Mouse (Mus musculus): ENCODE data around the gene Elmo1. TPM values are rescaled to one million over a fixed set of nuclear protein-coding genes. Genes with fewer than 3 reads are reported as not detected.

Gene Elmo1
- total RNA-seq (2014; rRNA removed) (4.3 and 6.7 TPM in 2 replicates), polyA plus RNA-seq (2012; rRNA removed) (1.1 and 1.2 TPM in 2 replicates)

- Histone ChIP-seq H3K27ac (replicated peaks; ENCODE audit: insufficient read depth, low read depth, low read length) (peak within 1 kb of the TSS; percentile 28; the same call in 1 of the 2 replicates), H3K27me3 (ENCODE audit: control insufficient read depth, insufficient read depth, low read length) (no peaks in the 10 kb centered on the region), H3K9ac (ENCODE audit: low read depth, low read length) (peak within 1 kb of the TSS; percentile 73), H3K79me2 (ENCODE audit: control insufficient read depth, insufficient read depth, low read length) (no peaks in the 10 kb centered on the region), H3K36me3 (ENCODE audit: control insufficient read depth, insufficient read depth, low read length) (no peaks in the 10 kb centered on the region), H3K4me3 (ENCODE audit: insufficient read depth, low read depth, low read length) (peak within 1 kb of the TSS; percentile 68), H3K4me1 (ENCODE audit: control insufficient read depth, insufficient read depth, low read length) (no peaks in the 10 kb centered on the region)
- 1% methylated on average over 49 of the region's 49 CpGs for WGBS
- DNase-seq (ENCODE audit: extremely low read depth, low read depth, low spot score): peak; percentile 62
- TF ChIP-seq CTCF (IDR thresholded peaks at IDR 0.05; ENCODE audit: low read depth, low read length) (peak; percentile 65), POLR2A (IDR thresholded peaks at IDR 0.05; ENCODE audit: extremely low read depth, insufficient read depth, low read length) (no peak)
Measured at GRCm38 (mm10) chr13:20090133-20090710, at the start of gene Elmo1. TSS of gene Elmo1 (plus strand) at chr13:20090596.

- no peak overlapping the region for H3K27ac ChIP-seq (replicated peaks; ENCODE audit: insufficient read depth, low read depth, low read length)
- H3K9ac ChIP-seq (ENCODE audit: low read depth, low read length): no peak overlapping the region
- no peak for TF ChIP-seq POLR2A (IDR thresholded peaks at IDR 0.05; ENCODE audit: extremely low read depth, insufficient read depth, low read length)
- TF ChIP-seq CTCF (IDR thresholded peaks at IDR 0.05; ENCODE audit: low read depth, low read length): no peak
- WGBS: 71% methylated on average over 2 of the region's 2 CpGs
- no peaks in the 10 kb centered on the region for H3K27me3 ChIP-seq (ENCODE audit: control insufficient read depth, insufficient read depth, low read length)
- no peak overlapping the region for H3K4me3 ChIP-seq (ENCODE audit: insufficient read depth, low read depth, low read length)
- no peaks in the 10 kb centered on the region for H3K4me1 ChIP-seq (ENCODE audit: control insufficient read depth, insufficient read depth, low read length)
- H3K79me2 ChIP-seq (ENCODE audit: control insufficient read depth, insufficient read depth, low read length): no peaks in the 10 kb centered on the region
- no peaks in the 10 kb centered on the region for H3K36me3 ChIP-seq (ENCODE audit: control insufficient read depth, insufficient read depth, low read length)
- DNase-seq (ENCODE audit: extremely low read depth, low read depth, low spot score): no peak
Measured at GRCm38 (mm10) chr13:20041169-20041830, 49.1 kb upstream of the Elmo1 start.

GRCm38 (mm10) chr13:20042856-20043255 lies 47.5 kb upstream of the Elmo1 start:
- no peaks in the 10 kb centered on the region for H3K4me1 ChIP-seq (ENCODE audit: control insufficient read depth, insufficient read depth, low read length)
- H3K4me3 ChIP-seq (ENCODE audit: insufficient read depth, low read depth, low read length): no peak overlapping the region
- TF ChIP-seq CTCF (IDR thresholded peaks at IDR 0.05; ENCODE audit: low read depth, low read length) (no peak), POLR2A (IDR thresholded peaks at IDR 0.05; ENCODE audit: extremely low read depth, insufficient read depth, low read length) (no peak)
- H3K27ac ChIP-seq (replicated peaks; ENCODE audit: insufficient read depth, low read depth, low read length): no peak overlapping the region
- no peak for DNase-seq (ENCODE audit: extremely low read depth, low read depth, low spot score)
- H3K9ac ChIP-seq (ENCODE audit: low read depth, low read length): no peak overlapping the region
- H3K79me2 ChIP-seq (ENCODE audit: control insufficient read depth, insufficient read depth, low read length): no peaks in the 10 kb centered on the region
- H3K27me3 ChIP-seq (ENCODE audit: control insufficient read depth, insufficient read depth, low read length): no peaks in the 10 kb centered on the region
- no peaks in the 10 kb centered on the region for H3K36me3 ChIP-seq (ENCODE audit: control insufficient read depth, insufficient read depth, low read length)
- WGBS: 69% methylated on average over 2 of the region's 2 CpGs

- 88% methylated on average over 2 of the region's 2 CpGs for WGBS
Measured at GRCm38 (mm10) chr13:20045350-20045749, 45.0 kb upstream of the Elmo1 start.

GRCm38 (mm10) chr13:20045836-20046235 lies 44.6 kb upstream of the Elmo1 start:
- H3K36me3 ChIP-seq (ENCODE audit: control insufficient read depth, insufficient read depth, low read length): no peaks in the 10 kb centered on the region
- H3K9ac ChIP-seq (ENCODE audit: low read depth, low read length): no peak overlapping the region
- no peak overlapping the region for H3K27ac ChIP-seq (replicated peaks; ENCODE audit: insufficient read depth, low read depth, low read length)
- no peaks in the 10 kb centered on the region for H3K27me3 ChIP-seq (ENCODE audit: control insufficient read depth, insufficient read depth, low read length)
- 68% methylated on average over 5 of the region's 5 CpGs for WGBS
- no peak for DNase-seq (ENCODE audit: extremely low read depth, low read depth, low spot score)
- TF ChIP-seq POLR2A (IDR thresholded peaks at IDR 0.05; ENCODE audit: extremely low read depth, insufficient read depth, low read length) (no peak), CTCF (IDR thresholded peaks at IDR 0.05; ENCODE audit: low read depth, low read length) (no peak)
- H3K79me2 ChIP-seq (ENCODE audit: control insufficient read depth, insufficient read depth, low read length): no peaks in the 10 kb centered on the region
- H3K4me3 ChIP-seq (ENCODE audit: insufficient read depth, low read depth, low read length): no peak overlapping the region
- no peaks in the 10 kb centered on the region for H3K4me1 ChIP-seq (ENCODE audit: control insufficient read depth, insufficient read depth, low read length)

More at GRCm38 (mm10) chr13:20045350-20045749, 45.0 kb upstream of the Elmo1 start:
- H3K9ac ChIP-seq (ENCODE audit: low read depth, low read length): no peak overlapping the region
- no peaks in the 10 kb centered on the region for H3K4me1 ChIP-seq (ENCODE audit: control insufficient read depth, insufficient read depth, low read length)
- TF ChIP-seq POLR2A (IDR thresholded peaks at IDR 0.05; ENCODE audit: extremely low read depth, insufficient read depth, low read length): no peak
- H3K36me3 ChIP-seq (ENCODE audit: control insufficient read depth, insufficient read depth, low read length): no peaks in the 10 kb centered on the region
- DNase-seq (ENCODE audit: extremely low read depth, low read depth, low spot score): no peak
- no peaks in the 10 kb centered on the region for H3K27me3 ChIP-seq (ENCODE audit: control insufficient read depth, insufficient read depth, low read length)
- no peaks in the 10 kb centered on the region for H3K79me2 ChIP-seq (ENCODE audit: control insufficient read depth, insufficient read depth, low read length)
- H3K27ac ChIP-seq (replicated peaks; ENCODE audit: insufficient read depth, low read depth, low read length): no peak overlapping the region
- H3K4me3 ChIP-seq (ENCODE audit: insufficient read depth, low read depth, low read length): no peak overlapping the region

GRCm38 (mm10) chr13:20046406-20046805 lies 44.0 kb upstream of the Elmo1 start:
- 88% methylated on average over 4 of the region's 4 CpGs for WGBS
- no peaks in the 10 kb centered on the region for H3K36me3 ChIP-seq (ENCODE audit: control insufficient read depth, insufficient read depth, low read length)
- H3K27me3 ChIP-seq (ENCODE audit: control insufficient read depth, insufficient read depth, low read length): no peaks in the 10 kb centered on the region
- H3K4me3 ChIP-seq (ENCODE audit: insufficient read depth, low read depth, low read length): no peak overlapping the region
- TF ChIP-seq CTCF (IDR thresholded peaks at IDR 0.05; ENCODE audit: low read depth, low read length): no peak
- TF ChIP-seq POLR2A (IDR thresholded peaks at IDR 0.05; ENCODE audit: extremely low read depth, insufficient read depth, low read length): no peak
- H3K27ac ChIP-seq (replicated peaks; ENCODE audit: insufficient read depth, low read depth, low read length): no peak overlapping the region
- H3K4me1 ChIP-seq (ENCODE audit: control insufficient read depth, insufficient read depth, low read length): no peaks in the 10 kb centered on the region
- H3K9ac ChIP-seq (ENCODE audit: low read depth, low read length): no peak overlapping the region
- DNase-seq (ENCODE audit: extremely low read depth, low read depth, low spot score): no peak
- H3K79me2 ChIP-seq (ENCODE audit: control insufficient read depth, insufficient read depth, low read length): no peaks in the 10 kb centered on the region

All from liver, adult 2 months (tissue).